ENCODE assay signal across 24 mouse cellular contexts in genomic region chr19:44922521-44922920, GRCm38 (mm10).
"Had no signal": no experiment of that assay in that cellular context is flagged by ENCODE, and none has a peak within 500 bp of the region (broad histone marks: within the 10 kb centered on the region; RNA-seq: fewer than 3 reads in every experiment).

No protein-coding gene starts in this region.

- H3K4me1 ChIP-seq: hindbrain, embryonic 13.5 days; hindbrain, embryonic 15.5 days had no signal

- H3K4me2 ChIP-seq: heart, embryonic 11.5 days; heart, embryonic 13.5 days; heart, embryonic 15.5 days; hindbrain, embryonic 13.5 days; hindbrain, embryonic 15.5 days; intestine, embryonic 15.5 days; kidney, embryonic 15.5 days; limb, embryonic 13.5 days; limb, embryonic 15.5 days; liver, embryonic 12.5 days had no signal

- ATAC-seq: hindbrain, postnatal 0 days; intestine, embryonic 15.5 days; liver, embryonic 12.5 days had no signal

- H3K27ac ChIP-seq: heart, embryonic 13.5 days; heart, embryonic 15.5 days; hindbrain, embryonic 13.5 days; hindbrain, embryonic 15.5 days; hindbrain, postnatal 0 days; kidney, embryonic 15.5 days; kidney, postnatal 0 days; limb, embryonic 13.5 days; limb, embryonic 15.5 days; liver, embryonic 12.5 days; liver, embryonic 14.5 days had no signal

- H3K27me3 ChIP-seq: heart, embryonic 13.5 days; heart, embryonic 15.5 days; hindbrain, embryonic 15.5 days; intestine, embryonic 15.5 days; kidney, embryonic 15.5 days; limb, embryonic 13.5 days; limb, embryonic 15.5 days had no signal

- DNase-seq: gastrocnemius, postnatal 14 days; gastrocnemius, postnatal 36 days; heart, adult 18-20 months; kidney, adult 11 months; kidney, adult 2 months; kidney, adult 9 months; kidney, postnatal 14 days; kidney, postnatal 36 days; layer of hippocampus, adult 9-11 months; layer of hippocampus, postnatal 36 days; left cerebral cortex, postnatal 4 days had no signal

- H3K9me3 ChIP-seq: heart, embryonic 13.5 days; heart, embryonic 15.5 days; hindbrain, embryonic 13.5 days; hindbrain, embryonic 15.5 days; intestine, embryonic 15.5 days; kidney, embryonic 15.5 days; limb, embryonic 13.5 days; limb, embryonic 15.5 days; liver, embryonic 12.5 days had no signal

- H3K36me3 ChIP-seq: heart, embryonic 13.5 days; heart, embryonic 15.5 days; hindbrain, embryonic 13.5 days; hindbrain, embryonic 15.5 days; intestine, embryonic 15.5 days; kidney, embryonic 15.5 days; limb, embryonic 13.5 days; limb, embryonic 15.5 days; liver, embryonic 12.5 days had no signal

- H3K9ac ChIP-seq: heart, embryonic 13.5 days; heart, embryonic 15.5 days; hindbrain, embryonic 13.5 days; hindbrain, embryonic 15.5 days; intestine, embryonic 15.5 days; kidney, embryonic 15.5 days; limb, embryonic 13.5 days; limb, embryonic 15.5 days; liver, embryonic 12.5 days; liver, embryonic 14.5 days had no signal

- H3K4me3 ChIP-seq: heart, embryonic 13.5 days; heart, embryonic 15.5 days; hindbrain, embryonic 13.5 days; hindbrain, embryonic 15.5 days; intestine, embryonic 15.5 days; kidney, embryonic 15.5 days; limb, embryonic 13.5 days; limb, embryonic 15.5 days; liver, embryonic 12.5 days had no signal
